Mouse (Mus musculus) adrenal gland, adult (tissue): ENCODE data around the gene Csk.
A peak's percentile ranks its signal among the peaks of the same experiment; 100 is the strongest.

Experiments used
- DNase-seq, 2 experiments: peaks; one replicate each; pipeline ENCODE4 v3.0.0; 2022 to 2023; ENCODE audit warnings: low spot score in 1 of 2; ENCODE audit not compliant: inconsistent age in 2 of 2

Csk gene

DNA sequence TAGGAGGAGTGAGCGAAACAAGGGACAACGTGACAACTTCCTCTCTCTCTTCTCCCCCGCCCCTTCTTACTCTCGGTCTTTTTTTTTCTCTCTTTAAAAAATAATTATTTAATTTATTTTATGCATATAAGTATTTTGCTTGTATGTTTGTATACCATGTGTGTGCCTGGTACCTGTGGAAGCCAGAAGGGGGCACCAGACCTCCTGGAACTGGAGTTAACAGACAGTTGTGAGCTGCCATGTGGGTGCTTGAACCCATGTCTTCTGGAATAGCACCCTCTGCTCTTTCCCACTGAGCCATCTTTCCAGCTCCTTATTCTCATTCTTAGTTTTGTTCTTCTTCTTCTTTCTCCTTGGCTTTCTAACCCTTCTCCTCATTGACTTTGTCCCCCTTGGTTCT lies 5.5 kb upstream of the Csk start:
- DNase-seq, result no peak

DNA sequence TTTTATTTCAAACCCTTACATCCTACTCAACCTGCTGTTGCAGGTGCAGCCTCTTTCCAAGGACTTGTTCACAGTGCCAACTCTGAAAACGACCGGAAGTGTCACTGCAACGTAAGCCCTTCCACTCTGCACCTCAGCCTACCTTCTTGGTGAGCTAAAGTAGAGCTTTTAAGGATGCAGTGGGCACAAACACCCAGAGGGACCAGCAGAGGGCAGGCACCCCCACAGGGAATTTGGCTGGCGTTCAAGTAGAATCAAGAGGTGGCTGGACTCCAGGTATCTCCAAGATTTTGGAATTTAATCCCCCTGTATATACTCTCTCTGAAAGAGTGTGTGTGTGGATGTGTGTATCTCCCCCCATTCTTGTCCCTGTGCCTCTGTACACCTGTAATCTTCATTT lies 4.4 kb upstream of the Csk start:
- DNase-seq, result no peak

DNA sequence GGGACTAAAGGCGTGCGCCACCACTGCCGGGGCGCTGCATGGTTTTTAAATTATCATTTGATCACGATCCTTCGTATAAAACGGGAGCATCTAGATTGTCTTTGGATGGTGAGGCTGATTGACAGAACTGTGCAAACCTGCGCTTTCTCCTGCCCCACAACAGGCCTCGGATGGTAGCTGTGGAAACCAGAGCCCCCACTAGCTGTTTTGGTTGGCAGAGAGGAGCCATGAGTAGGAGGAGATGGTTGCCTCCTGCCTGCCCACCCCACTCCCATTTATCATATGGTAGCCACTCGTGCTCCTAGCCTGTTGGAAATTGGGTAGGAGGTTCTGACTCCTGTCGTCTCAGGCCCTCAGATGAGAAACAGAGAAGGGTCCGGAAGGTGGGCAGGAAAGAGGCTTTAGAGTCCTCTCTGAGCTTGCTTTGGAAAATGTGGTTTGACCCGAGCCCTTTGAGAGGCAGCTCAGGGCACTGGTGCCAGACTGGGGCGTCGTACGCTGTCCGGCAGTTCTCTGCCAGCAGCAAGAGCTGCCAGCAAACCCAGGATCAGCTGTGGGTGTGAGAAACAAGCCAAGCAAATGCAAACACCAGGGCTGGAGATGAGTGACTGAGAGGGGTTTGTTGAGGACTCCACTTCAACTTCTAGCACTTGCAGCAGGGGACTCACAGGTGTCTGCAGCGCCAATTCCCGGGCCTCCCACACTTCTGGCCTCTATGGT lies 3.4 kb upstream of the Csk start:
- no peak for DNase-seq

DNA sequence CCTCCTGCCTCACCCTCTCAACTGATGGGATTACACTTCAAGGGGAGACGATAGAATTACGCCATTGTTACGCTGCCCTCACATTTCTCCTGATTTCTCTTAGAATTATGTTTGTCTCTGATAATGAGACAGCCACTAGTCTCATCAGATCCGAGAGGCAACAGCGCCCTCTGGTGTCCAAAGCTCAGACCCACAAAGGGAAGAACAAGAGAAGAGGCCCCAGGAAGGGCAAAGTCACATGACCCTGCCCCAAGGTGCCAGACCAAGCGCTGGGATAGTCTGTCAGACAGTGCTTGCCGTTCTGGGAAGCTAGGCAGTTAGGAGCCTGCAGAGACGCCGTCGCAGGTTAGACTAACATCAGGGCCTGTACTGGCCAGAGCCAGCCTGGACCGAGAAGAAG lies 2.3 kb upstream of the Csk start:
- DNase-seq, result peak; percentile 92 to 98

DNA sequence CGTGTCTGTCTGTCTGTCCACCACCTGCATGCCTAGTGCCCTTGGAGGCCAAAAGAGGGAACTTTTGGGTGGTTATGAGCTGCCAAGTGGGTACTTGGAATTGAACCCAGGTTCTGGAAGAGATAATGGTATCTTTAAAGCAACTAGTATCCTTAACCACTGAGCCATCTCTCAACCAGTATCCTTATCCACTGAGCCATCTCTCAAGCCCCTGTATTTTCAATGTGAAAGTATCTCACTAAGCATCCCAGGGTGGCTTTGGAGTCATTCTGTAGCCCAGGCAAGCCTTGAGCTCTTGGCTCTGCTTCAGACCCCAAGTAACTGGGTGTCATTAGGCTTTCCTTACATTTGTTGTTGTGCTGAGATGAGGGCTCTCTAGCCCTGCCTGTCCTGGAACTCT lies 1.5 kb upstream of the Csk start:
- DNase-seq, result no peak

DNA sequence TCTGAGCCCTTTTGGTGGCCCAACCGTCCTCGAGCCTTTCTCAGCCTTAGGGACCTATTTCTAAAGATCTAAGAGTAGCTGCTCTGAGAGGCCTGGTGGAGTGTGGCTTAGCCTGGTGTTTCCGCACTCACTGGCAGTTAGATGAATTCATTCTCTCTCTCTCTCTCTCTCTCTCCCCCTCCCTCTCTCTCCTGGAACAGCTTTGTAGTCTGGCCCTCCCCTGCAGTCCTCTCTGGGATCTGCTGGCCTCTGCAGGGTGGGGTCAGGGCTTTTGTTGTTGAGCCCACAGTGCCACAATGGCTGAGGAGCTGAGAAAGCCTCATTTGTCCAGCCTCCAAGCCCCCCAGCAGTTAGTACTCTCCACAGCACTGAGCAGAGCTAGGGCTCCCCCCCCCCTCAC lies 576 bp downstream of the Csk start:
- DNase-seq, result no peak

DNA sequence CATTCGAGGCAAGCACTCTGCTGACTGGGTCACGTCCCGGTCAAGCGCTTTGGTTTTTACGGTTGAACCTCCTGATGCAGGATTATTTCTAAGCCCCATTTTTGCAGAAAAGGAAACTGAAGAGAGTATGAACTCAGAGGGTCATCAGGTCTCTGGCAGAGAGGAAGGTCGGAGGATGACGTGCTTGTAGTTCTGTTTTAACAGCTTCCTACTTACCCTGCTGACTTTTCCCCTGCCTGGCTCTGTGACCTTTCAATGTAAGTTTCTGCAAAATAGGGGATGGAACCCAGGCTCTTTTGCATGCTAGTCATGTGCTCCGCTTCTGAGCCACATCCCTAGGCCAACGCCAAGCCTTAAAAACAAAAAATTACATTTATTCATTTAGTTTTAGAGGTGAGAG lies 1.1 kb downstream of the Csk start:
- DNase-seq, result peak in 1 of 2 experiments; percentile 31

DNA sequence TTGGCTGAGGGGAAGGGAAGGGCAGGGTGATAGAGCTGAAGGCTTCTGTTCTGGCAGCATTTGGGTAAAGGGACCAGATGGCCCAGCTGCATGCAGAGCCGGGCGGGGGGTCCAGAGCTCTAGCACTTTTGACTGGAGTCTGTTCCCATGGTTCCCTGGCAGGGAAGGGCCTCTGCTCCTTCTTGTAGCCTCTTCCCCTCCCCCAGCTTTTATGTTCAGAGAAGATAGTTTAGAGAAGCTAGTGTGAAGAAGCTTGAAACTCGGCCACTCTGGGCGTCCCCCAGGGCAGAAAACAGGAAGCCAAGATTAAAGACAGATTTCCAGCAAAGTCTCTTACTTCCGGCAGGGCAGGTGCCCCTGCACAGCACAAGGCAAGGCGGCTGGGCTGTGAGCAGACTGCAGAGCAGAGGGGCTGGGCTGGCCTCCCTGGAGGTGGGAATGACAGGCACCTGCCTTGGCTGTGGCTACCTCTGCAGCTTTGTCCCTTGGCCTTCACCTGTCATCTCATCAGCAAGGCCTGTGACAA lies 2.6 kb downstream of the Csk start:
- peak in 1 of 2 experiments; percentile 47 for DNase-seq

DNA sequence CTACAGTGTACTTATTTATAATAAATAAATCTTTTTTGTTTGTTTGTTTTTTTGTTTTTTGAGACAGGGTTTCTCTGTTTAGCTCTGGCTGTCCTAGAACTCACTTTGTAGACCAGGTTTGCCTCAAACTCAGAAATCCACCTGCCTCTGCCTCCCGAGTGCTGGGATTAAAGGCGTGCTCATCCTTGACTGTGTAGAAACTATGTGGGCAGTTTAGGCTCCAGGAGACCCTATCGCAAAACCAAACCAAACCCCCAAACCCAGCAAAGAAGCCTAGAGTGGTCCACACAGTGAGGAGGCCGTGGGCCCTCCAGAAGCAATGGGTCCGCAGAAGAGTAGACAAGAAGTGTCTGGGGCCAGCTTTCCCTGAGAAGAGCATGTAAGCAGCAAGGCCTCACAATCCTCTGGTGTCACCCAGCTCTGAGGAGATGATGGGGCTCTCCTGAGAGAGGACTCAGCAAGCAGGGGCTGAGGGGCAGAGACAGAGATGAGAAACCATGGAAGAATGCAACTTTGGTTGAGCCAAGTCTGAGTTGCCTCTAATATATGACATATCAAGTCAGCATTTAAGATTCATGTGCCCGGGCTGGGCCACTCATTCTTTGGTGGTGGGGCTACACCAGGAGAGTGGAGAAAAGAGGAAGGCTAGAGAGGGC lies 3.2 kb downstream of the Csk start:
- no peak for DNase-seq

DNA sequence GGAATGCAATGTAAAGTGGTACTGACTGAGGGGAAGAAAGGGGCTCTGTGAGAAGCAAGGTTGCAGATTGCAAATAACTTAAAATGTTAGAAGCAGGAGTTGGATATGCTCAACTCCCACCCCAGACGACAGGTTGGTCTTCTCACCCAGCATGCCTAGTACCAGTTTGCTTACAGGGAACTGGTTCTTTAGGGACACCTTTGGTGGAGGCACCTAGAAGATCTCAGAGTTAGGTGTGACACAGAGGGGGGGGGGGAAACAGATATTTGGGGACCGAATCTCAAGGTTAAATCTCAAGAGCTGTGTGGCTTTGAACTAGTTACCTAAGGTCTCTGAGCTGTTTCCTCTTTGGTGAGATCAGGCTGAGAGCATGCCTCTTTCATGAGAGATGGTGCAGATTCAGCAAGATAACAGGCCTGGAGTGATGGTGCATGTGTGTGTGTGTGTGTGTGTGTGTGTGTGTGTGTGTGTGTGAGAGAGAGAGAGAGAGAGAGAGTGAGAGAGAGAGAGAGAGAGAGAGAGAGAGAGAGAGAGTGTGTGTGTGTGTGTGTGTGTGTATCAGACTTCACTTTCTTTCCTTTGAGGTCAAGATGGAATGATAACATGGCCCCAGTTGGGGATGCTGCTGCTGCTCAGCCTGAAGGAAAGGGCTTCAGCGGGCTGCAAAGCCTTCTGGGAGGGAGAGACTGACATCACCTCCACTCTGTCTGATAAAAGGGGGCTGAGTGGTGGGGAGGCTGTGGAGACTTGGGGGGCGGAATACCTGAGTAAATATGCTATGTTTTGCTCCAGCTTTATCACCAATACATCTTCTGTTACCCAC lies 5.9 kb downstream of the Csk start:
- DNase-seq, result no peak

DNA sequence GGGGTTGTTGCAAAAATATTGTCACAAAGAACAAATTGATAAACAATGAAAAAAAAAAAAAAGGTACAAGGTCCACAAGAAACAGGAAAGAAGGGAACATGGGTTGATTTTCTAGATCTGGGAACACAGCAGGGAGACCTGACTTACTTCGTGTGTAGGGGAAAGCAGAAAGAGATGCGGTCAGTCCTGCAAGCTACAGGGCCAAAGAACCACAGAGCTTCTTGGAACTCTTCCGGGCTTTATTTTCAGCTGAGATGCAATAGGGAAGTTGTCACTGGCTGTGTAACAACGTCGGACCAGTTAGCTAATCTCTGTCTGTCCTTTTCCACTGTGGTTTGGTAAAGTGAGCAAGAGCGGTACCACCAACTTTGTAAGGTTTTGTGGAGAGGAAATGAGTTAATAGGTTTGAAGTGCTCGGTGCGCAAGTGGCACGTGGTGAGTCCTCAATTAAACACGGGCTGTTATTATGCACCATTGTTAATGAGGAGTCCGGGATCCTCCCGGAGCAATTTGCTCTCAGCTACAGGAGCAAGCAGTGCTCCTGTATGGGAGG lies 6.8 kb downstream of the Csk start:
- peak in 1 of 2 experiments; percentile 42 for DNase-seq

DNA sequence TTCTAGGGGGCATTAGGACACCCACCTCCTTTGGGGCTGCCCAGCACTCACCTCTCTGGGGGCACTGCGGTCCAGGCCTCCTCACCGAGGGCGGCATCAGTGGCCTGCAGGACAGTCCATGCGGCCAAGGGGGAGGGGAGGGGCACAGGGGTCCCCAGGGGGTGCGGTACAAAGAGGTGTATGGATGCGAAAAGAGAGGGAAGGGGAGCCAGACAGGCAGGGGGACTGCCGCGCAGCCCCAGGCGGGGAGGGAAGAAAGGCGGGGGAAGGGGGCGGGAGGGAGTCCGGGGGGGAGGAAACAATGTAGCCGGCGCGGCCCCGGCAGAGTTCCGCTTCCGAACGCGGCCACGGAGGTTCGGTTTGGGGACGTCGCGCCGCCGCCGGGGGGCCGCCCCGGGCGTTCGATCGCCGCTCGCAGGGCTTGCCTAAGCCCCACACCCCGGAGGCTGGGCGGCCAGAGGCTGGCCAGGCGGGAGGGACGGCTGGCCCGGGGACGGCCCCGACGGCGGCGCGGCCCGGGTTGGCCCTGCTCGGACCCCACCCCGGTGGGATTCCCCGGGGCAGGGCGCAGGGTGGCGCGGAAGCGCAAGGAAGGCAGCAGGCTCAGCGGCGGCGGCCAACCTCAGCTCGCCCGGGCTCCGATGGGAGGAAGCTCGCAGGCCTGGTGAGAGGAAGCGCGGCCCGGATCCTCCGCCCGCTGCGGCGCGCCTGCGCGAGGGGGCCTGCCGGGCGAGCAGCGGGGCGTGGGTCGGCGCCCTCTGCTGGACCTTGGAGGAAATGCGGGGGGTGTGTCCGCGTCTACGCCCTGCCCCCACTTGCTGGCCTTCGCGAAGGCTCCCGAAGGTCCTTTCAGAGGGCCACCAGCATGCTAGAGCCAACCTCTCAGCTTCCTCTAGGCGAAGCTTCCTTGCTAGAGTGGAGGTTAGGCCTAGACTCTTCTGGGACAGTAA lies 8.2 kb downstream of the Csk start:
- peak; percentile 96 to 98 for DNase-seq

DNA sequence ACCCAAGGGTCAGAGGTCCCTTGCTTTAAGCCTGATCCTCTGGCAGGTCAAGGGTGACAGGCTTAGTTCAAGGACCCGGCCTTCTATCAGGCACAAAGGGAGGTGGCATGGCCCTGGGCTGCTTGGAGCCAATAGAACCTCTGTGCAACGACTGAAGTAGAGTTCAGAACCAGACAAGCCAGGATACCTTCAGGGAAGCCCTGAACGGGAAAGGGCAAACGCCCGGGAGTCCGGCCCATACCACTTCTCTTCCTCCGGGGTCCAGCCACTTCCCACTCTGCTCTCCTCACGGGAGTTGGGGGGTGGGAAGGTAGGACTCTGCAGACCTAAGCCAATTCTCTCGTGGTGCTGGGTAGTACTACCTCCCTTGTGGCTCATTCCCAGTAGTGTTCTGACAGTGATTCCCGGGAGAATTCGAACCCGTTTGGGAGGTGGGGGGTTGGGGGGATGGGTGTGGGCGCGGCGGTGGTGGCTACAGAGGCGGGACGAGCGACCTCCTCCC lies 8.9 kb downstream of the Csk start:
- DNase-seq, result peak in 1 of 2 experiments; percentile 80

DNA sequence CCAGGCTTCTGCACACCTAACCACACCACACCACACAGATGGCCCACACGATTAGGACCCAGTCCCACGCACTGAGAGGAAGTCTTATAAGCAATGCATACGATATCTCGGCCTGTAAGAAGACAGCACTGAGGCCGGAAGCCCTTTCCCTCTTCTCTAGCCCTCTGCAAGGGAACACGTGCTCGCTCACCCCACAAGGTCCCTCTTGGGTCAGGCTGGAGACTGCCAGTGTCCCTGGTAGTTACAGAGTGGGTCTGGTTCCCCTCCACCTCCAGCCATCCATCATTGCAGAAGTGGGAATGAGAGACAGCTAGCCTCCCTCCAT lies 9.6 kb downstream of the Csk start:
- peak in 1 of 2 experiments; percentile 53 for DNase-seq

DNA sequence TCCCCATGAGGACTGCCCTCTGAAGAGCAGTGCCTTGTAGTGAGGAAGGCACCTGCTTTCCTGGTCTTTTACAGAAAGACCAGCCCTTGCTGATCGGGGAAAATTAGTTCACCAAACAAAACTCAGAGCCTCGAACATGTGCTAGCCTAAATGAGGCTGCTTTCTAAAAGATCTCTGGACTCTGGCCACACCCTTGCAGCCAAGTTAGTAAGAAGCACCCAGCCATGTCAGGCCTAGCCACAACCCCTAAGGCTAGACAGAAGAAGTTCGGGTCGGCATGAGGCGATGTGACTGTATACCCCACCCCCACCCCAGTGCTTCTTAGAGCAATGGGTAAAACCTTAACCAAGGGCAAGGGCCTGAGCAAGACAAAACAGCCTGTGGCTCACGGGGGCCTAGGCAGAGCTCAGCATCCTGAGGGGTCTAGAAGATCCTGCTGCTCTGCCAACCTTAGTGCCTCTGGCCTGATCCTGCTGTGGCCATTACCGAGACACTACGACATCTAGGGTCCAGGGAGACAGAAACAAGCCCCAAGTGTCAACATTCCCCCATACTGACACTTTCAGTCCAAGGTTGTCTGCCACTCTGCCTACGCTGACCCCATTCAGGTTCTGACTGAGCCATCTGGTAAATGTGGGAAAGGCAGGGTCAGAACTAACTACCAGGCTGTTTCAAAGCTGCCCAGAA lies 10.1 kb downstream of the Csk start:
- peak in 1 of 2 experiments; percentile 25 for DNase-seq

DNA sequence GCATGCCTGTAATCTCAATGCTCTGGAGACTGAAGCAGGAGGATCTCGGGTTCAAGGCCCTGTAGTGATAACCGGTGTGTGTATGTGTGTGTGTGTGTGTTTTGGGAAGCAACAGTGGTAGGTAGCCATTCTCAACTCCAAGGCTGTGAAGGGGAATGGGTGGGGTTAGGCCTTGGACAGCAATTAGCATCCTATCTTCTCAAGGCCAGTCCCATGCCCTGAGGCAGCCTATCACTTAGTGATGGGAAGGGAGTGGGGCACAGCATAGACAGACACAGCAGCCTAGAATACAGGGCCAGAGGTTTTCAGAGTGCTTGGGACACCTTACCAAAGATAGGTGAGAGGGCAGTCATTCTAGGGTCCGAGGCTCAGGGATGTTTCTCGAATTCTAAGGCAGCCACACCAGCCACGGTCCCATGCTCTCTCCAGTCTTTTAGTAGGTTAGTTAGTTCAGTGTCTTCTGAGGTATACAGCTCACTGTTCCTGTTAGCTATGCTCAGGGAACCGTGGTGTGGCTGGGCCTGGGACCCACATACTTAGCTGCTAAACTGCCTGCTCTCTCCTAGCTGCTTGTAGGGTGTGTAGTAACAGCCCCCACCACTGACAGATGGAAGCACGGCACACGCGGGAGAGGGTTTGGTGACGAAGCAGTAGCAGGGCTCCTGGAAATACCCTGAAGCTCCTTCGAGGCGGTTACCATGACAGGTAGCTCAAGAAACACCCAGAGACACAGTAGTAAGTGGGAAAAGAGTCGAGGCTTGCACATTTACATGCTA lies 11.5 kb downstream of the Csk start:
- DNase-seq, result peak in 1 of 2 experiments; percentile 39

DNA sequence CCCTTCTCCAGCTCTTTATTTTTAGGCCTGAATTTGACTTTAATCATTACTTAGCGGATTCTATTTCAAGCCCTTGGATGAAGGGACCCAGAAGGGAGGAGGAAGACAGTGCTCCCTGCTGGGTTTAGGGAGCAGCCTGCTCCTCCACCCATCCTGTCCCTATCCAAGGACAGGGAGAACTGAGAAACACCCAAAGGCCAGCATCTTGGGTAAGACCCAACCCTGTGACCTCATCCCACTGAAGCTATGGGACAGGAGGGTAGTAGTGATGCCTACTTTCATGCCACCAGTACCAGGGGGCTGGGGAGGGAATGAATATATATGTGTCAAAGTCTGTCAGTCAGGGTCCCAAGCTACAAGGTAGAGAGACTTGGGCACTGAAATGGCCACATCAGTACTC lies 12.4 kb downstream of the Csk start:
- peak; percentile 53 to 71 for DNase-seq

DNA sequence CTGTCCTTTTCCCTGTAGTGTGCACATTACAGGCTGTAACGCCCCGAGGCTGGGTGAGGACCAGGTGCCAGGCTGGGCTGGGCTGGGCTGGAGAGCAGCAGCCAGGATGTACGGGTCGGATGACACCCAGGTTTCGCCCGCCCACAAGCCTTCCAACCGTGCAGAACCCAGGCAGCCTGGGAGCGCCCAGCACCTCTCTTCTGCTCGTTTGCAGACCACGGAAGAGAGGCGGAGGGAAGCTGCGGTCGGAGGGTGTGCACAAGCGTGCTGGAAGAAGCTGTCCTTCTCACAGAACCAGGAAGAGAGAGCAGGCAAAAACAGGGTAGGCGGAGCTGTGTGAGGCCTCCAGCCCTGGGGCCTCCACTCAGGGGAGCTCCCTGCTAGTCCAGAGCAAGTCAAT lies 13.0 kb downstream of the Csk start:
- peak; percentile 70 to 75 for DNase-seq
